Mouse (Mus musculus) splenic B cell, adult 2 months (primary cell): ENCODE data around the gene Fads2.
A peak's percentile ranks its signal among the peaks of the same experiment; 100 is the strongest.
"Not testable (repeated sequence)": the region's sequence is repeated elsewhere in the genome, so short reads cannot be mapped to it uniquely, and the experiment has no call there.

ENCODE experiments used
- DNase-seq: peaks from one replicate; pipeline ENCODE4 v3.0.0-alpha.2; 2011; ENCODE audit warnings: low read depth, low spot score
- H3K27me3 ChIP-seq: 2 replicates; pipeline ENCODE4 v1.6.1; 2012; ENCODE audit warnings: mild to moderate bottlenecking, low read length, moderate library complexity, mixed read lengths; ENCODE audit not compliant: control insufficient read depth, poor library complexity, insufficient read depth, severe bottlenecking
- H3K36me3 ChIP-seq: 2 replicates; pipeline ENCODE4 v1.6.1; 2012; ENCODE audit warnings: mild to moderate bottlenecking, low read length, moderate library complexity, mixed read lengths; ENCODE audit not compliant: control insufficient read depth, poor library complexity, insufficient read depth, severe bottlenecking

The Fads2 gene

DNA sequence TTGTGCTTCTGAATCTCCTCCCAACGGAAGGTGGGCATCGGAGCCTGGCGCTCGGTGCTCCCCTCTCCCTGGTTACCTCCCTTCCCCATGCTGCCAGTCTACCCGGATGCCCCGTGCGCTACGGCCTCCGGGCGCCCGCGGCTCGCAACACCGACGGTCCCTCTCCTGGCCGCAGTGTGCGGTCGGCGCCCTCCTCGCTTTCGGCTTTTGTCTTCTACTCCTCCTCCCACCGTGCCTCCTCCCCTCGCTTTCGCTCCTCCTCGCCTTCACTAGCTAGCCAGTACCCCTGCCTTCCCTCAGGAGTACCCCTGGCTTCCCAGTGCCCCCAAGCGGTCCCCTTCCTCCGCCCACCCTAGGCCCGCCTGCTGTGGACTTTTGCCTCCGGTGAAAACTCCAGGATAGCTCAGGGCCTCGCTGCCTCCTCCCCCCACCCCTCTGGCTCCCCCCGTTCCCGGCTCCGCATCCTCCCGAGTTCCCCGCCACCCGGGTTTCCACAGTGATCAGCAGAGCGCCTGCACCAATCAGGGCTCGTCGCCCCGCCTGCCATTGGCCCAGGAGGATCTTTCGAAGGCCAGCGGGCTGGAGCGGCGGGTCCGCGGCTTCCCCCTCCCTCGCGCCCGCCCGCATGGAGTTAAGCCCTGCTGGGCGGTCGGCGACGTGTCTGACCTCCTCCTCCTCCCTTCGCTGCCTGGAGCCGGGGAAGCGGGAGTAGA, at the start of gene Fads2:
Gene Fads2, minus strand, starts transcription at position 406 of the 713 bp plus-strand sequence.
- H3K27me3 ChIP-seq, result no peaks in the 10 kb centered on the region
- H3K36me3 ChIP-seq, result no peaks in the 10 kb centered on the region
- DNase-seq, result peak; percentile 37

DNA sequence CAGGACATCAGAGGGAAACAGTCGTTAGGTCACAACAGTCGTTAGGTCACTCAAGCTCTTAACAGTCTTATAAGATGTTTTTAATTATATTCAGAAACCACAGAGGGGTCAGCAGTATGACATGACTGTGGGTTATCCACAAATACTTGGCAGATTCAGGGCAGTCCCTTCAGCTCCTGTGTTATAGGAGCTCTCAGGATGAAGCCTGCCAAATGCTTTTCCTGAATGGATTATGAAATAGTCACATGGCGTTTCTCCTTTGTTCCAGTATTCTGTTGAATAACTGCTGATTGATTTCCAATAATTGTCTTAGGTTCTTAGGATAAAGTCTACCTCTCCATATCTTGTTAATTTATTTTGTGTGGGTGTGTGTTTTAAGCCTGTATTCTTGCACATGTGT, 47.6 kb upstream of the Fads2 start:
- DNase-seq, result no peak
- H3K27me3 ChIP-seq, result no peaks in the 10 kb centered on the region
- no peaks in the 10 kb centered on the region for H3K36me3 ChIP-seq

DNA sequence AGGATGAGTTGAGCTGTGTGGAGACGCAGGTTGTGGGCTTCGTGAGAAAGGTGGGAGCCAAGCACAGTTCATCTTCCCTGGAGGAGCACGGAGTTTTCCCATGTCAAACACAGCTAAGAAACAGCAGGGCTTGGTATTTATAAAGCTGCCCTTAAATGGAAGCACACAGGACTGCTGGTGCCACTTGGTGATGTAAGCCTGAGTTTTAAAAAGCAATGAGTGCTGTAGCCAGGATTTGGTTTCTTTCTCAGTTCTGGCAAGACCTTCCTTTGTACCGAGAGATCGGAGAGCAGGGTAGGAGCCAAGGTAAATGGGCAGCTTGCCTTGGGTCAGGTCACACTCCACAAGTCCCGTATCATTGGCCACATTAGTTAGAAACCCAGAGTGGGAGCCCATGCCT, 47.0 kb upstream of the Fads2 start:
- Histone ChIP-seq H3K36me3 (no peaks in the 10 kb centered on the region), H3K27me3 (no peaks in the 10 kb centered on the region)
- DNase-seq, result no peak

DNA sequence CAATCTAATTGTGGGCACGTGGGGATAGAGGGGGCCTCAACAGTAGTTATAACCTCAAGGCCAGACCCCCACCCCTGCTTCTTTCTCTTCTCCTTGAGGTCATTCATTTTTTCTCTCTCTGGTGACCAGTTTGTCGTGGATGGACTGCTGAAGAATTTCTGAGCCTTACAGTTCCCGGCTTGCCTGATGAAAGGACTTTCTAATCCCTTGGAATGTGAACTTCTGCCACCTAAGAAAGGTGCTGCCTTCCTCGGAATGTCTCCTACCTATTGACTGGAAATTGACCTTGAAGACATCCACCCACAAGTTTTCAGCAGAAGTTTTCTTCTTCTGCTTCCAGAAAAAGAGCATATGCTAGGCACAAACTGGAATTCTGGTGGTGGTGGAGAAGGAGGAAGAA, 42.9 kb upstream of the Fads2 start:
- no peak for DNase-seq
- no peaks in the 10 kb centered on the region for H3K27me3 ChIP-seq
- no peaks in the 10 kb centered on the region for H3K36me3 ChIP-seq

DNA sequence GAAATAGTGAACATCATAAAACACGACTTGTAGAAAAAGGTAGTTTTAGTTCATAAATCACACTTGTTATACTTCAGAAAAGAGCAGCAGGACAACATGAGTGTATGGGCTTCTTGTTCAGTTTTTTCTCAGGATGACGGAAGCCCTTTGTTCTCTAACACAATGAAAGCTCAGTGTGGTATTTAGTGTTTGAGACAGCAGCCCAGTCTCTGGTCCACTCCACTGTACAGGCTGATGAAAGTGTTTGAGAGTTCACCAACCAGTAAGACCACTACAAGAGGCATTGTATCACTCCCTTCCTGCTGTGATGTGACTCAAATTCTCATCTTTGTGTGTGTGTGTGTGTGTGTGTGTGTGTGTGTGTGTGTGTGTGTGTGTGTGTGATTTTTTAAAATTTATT, 42.1 kb upstream of the Fads2 start:
- no peaks in the 10 kb centered on the region for H3K27me3 ChIP-seq
- no peaks in the 10 kb centered on the region for H3K36me3 ChIP-seq
- no peak for DNase-seq

DNA sequence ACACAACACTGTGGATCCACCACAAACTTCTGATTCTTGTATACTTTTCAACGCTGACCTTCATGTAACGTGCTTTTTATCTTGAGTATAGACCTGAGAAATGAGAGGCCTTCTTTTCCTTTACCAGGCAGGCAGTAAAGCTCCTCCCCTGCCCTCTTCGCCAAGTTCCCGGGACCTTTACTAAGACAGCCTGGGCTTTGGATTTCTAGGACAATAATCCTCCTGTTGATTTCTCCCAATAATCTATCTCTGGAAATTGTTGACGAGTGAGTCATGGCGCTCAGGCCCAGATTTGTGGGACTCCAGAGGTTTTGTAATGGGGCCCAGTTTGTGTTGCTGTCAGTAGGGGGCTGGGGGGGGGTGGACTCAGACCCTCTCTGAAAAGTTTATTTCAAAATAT, 38.2 kb upstream of the Fads2 start:
- no peak for DNase-seq
- H3K36me3 ChIP-seq, result no peaks in the 10 kb centered on the region
- H3K27me3 ChIP-seq, result no peaks in the 10 kb centered on the region

DNA sequence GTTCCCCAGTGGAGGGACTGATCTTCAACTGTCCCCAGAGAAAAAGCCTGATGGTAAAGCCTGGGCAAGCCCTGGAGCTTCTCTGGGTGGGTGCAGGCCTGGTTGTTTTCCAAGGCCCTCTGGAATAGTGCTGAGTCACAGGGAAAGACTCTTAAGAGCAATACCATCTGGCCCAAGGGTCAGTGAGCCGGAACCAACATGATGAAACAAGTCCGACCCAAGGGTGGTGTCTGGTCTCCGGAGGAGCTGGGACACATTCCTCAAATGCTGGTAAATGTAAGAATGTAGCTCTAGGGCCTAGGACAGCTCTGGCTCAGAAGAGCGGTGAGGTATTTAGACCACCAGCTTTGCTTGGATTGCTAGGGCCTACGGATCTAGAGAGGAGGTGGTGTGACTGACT, 35.9 kb upstream of the Fads2 start:
- Histone ChIP-seq H3K36me3 (no peaks in the 10 kb centered on the region), H3K27me3 (no peaks in the 10 kb centered on the region)
- DNase-seq, result no peak

DNA sequence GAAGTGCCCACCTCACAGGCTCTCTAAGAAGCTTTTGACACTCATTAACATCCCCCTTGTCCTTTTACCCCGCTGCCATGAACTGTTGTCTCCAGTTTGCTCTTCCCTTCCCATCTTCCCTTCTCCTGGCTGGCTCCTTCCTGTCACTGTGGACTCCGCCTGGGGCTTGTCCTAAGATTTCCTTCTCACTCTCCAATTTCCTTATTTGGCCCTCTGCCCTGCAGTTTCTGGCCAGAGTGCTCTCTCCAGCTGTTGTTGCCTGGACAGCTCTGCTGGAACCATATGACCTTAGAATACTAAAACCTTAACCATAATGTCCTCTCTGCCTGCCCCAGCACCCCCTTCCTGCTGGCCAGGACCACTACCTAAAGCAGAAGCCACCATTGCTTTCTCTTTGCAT, 33.1 kb upstream of the Fads2 start:
- H3K27me3 ChIP-seq, result no peaks in the 10 kb centered on the region; the same call in 1 of the 2 replicates
- no peak for DNase-seq

DNA sequence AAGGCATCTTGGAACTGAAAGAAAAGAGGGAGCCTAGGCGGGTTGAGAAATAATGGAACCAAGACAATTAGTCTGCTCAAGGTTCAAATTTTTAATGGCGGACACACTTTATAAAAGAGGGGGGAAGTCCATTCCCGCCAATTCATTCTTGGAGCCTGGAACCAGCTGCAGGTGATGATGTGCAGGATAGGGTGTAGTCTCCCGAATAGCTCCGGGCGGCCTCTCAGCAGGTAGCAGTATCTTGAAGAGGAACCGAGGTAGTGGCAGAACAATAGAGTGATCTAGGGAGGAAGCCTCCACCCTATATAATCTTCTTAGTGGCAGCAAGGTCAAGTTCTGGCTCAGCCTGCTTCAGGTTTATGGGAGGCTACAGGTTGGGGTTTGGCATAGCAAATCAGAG, 28.0 kb upstream of the Fads2 start:
- not testable (repeated sequence) for H3K36me3 ChIP-seq, H3K27me3 ChIP-seq, DNase-seq

More for the DNA sequence above, 33.1 kb upstream of the Fads2 start:
- H3K36me3 ChIP-seq, result no peaks in the 10 kb centered on the region

DNA sequence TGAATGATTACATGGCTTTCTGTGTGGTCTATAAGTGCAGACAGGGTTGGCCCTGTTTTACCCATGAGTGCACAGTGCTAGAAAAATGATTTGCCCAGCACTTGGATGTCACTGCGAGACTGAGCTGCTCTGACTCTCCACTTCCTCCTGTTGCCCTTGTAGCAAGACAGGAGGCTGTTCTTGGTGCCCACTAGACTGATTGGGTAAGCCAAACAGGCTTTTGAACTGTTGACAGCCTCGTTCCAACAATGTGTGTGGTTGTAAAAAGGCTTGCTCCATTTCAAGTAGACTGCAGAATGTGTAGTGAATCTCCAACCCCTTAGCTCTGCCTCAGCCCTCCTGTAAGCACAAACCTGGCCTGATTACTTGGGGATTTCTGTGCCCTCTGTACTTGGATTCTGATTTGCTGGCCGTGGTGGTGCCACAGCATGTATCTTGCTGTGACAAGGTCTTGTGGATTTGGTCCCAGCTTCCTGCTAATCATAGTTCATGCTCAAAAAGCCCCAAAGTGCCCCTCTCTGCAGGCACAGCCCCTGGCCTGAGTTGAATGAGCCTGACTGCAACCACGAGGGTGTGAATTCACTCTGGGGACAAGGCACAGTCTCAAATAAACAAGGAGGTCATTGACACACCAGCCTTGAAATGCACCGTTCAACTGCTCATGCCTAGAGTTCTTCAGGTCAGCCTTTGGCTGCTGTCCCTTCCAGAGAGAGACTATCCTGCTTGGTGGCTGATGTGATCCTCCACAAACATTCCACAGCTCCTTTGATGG, 25.1 kb upstream of the Fads2 start:
- Histone ChIP-seq H3K36me3 (no peaks in the 10 kb centered on the region), H3K27me3 (no peaks in the 10 kb centered on the region; the same call in 1 of the 2 replicates)
- DNase-seq, result no peak

DNA sequence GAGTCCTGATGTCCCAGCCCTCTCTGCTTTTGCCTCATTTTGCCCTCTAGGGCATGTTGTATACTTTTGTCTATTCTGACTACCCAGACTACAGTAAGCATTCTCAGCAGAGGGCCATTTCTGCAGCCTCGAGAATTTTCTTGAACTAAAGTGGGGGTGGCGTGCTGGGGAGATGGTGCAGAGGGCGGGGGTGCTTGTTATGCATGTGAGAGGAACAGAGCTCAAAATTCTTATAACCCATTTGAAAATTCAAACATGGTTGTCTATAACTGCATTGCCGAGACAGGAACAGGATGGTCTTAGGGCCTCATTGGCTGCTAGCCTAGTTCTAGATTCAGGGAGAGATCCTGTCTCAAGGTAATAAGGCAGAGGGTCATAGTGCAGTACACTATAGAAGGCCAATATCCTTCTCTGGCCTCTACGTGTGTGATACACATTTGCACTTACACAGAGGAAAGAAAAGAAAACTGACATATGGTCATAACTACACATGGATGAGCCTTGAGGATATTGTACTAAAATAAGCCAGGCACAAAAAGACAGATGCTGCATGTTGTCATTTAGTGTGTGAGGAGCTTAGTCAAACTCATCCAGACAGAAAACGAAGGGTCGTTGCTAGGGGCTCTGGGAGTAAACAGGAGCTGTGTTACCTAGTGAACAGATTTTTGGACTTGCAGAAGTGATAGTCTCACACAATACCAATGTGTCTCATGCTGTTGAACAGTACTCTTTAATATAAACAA, 22.5 kb upstream of the Fads2 start:
- DNase-seq, result no peak
- Histone ChIP-seq H3K27me3 (no peaks in the 10 kb centered on the region), H3K36me3 (no peaks in the 10 kb centered on the region)

DNA sequence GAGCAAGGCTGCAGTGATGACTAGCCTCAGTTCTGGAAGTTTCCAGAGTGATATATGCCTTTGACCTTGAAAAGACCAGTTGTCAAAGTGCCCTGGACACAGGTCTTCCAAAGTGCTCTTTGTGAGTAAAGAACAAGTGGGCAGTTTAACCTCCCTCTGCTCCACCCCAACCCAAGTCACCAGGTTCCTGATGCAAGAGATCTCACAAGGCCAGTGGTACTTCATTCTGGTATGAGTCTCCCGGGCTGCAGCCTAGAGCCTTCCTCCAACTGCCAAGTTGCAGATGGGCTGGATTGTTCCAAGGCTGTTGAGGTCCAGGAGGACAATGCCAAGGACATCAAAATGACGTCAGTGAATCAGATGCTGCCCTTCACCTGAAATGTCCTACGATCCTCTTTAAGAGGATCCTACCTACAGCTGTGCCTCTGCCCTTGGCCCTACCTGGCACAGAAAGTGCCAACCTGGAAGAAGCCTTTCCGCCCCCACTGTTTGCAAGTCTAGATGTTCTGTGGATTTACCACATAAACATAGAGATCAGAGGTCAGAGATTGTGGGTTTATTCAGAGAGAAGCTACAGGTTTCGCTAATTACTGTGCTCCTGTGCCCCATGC, 20.6 kb upstream of the Fads2 start:
- no peak for DNase-seq
- Histone ChIP-seq H3K27me3 (no peaks in the 10 kb centered on the region), H3K36me3 (no peaks in the 10 kb centered on the region)

DNA sequence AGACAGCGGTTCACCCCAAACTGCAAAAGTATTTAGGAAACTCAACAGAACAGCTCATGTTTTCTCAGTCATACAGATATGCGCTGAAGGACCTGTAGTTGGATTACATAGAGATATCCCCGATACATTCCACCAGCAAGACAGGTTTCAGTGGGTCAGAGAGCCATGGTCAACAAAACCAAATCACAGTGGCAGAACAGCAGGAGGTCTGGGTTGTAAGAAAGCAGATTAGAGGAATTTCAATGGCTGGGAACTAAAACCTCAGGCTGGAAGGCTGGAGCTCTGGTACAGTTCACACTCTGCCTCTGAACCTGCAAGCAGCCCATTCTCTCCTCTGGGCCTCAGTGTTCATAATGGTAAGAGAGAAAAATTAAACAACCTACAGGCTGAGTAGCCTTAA, 15.1 kb upstream of the Fads2 start:
- Histone ChIP-seq H3K27me3 (no peaks in the 10 kb centered on the region), H3K36me3 (no peaks in the 10 kb centered on the region)
- DNase-seq, result no peak

DNA sequence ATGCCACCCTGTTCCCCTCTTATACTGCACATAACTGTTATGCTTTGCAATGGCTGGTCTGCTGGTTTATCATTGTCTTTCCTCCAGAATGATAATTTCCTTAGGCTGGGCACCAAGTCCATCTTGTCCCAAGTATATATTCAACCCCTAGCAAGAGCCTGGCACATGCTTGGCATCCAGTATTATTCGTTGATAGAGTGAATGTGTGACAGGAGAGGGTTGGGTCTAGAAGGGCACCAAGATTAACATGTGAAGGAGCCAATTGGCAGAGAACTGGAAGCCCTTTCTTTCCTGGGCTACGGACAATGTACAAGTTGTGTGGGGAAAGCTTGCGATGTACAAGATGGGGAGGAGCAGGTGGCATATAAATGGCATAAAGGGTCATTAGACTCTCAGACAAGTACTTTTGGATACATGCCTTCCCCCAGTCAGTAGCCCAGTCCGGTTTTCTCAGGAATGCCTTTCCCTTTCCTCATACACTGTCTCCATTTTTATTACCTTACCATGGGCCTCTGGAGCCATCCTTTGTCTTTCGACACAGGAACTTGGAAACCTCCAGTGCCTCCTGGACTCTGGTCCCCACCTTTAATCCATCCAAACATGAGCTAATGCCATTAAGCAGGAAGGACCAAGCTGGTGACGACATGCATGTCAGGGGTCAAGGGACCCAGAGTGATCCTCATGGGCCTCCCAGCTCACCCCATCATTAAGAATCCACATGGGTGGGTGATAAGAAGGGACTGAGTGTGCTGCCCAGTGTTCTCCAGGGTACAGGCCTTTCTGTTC, 14.0 kb upstream of the Fads2 start:
- Histone ChIP-seq H3K27me3 (no peaks in the 10 kb centered on the region), H3K36me3 (no peaks in the 10 kb centered on the region)
- no peak for DNase-seq
